Mouse (Mus musculus): ENCODE results near the gene Ephb2. TPM values are rescaled to one million over a fixed set of nuclear protein-coding genes. Genes with fewer than 3 reads are reported as not detected.

Ephb2 gene
- polyA plus RNA-seq, 1 experiment from 2014 or later = 0.36 TPM

- WGBS (ENCODE audit: insufficient replicate concordance) = 63% methylated on average over 9 of the region's 9 CpGs
- ATAC-seq (ENCODE audit: low read depth) (no peak), DNase-seq (no peak)
- H3K4me1 ChIP-seq (replicated peaks) = no peaks in the 10 kb centered on the region
- H3K9ac ChIP-seq = no peak overlapping the region
- H3K27ac ChIP-seq = no peak overlapping the region
- no peak overlapping the region for H3K4me3 ChIP-seq (replicated peaks)
- no peaks in the 10 kb centered on the region for H3K36me3 ChIP-seq
- no peak overlapping the region for H3K4me2 ChIP-seq
- H3K9me3 ChIP-seq (replicated peaks) = no peaks in the 10 kb centered on the region; the same call in 1 of the 2 replicates
- no peaks in the 10 kb centered on the region for H3K27me3 ChIP-seq
Measured at GRCm38 (mm10) chr4:136665068-136665467, 170.7 kb downstream of the Ephb2 start.

GRCm38 (mm10) chr4:136657914-136658313 lies 177.9 kb downstream of the Ephb2 start:
- Histone ChIP-seq H3K27ac (no peak overlapping the region), H3K27me3 (no peaks in the 10 kb centered on the region), H3K4me1 (replicated peaks) (peaks cover 20% of the 10 kb centered on the region), H3K9me3 (replicated peaks) (no peaks in the 10 kb centered on the region), H3K4me3 (replicated peaks) (no peak overlapping the region), H3K9ac (no peak overlapping the region), H3K4me2 (no peak overlapping the region), H3K36me3 (no peaks in the 10 kb centered on the region)
- ATAC-seq (ENCODE audit: low read depth) = no peak
- WGBS (ENCODE audit: insufficient replicate concordance) = 14% methylated on average over 3 of the region's 3 CpGs
- no peak for DNase-seq

GRCm38 (mm10) chr4:136653692-136654234 lies 182.0 kb downstream of the Ephb2 start:
- no peaks in the 10 kb centered on the region for H3K27me3 ChIP-seq
- DNase-seq (no peak), ATAC-seq (ENCODE audit: low read depth) (no peak)
- H3K9ac ChIP-seq = no peak overlapping the region
- no peaks in the 10 kb centered on the region for H3K36me3 ChIP-seq
- 23% methylated on average over 10 of the region's 10 CpGs for WGBS (ENCODE audit: insufficient replicate concordance)
- no peaks in the 10 kb centered on the region for H3K9me3 ChIP-seq (replicated peaks)
- H3K27ac ChIP-seq = no peak overlapping the region
- peaks cover 37% of the 10 kb centered on the region for H3K4me1 ChIP-seq (replicated peaks)
- H3K4me3 ChIP-seq (replicated peaks) = no peak overlapping the region
- H3K4me2 ChIP-seq = no peak overlapping the region

GRCm38 (mm10) chr4:136653019-136653418 lies 182.8 kb downstream of the Ephb2 start:
- Histone ChIP-seq H3K4me1 (replicated peaks) (peaks cover 37% of the 10 kb centered on the region), H3K27me3 (no peaks in the 10 kb centered on the region), H3K4me3 (replicated peaks) (no peak overlapping the region), H3K9me3 (replicated peaks) (no peaks in the 10 kb centered on the region), H3K36me3 (no peaks in the 10 kb centered on the region), H3K27ac (peak overlapping the region; percentile 27; the same call in 1 of the 2 replicates), H3K4me2 (peak overlapping the region; percentile 28; the same call in 1 of the 2 replicates), H3K9ac (no peak overlapping the region)
- ATAC-seq (ENCODE audit: low read depth) (peak; percentile 43; the same call in 1 of the 2 replicates), DNase-seq (no peak)
- WGBS (ENCODE audit: insufficient replicate concordance) = 9% methylated on average over 6 of the region's 6 CpGs

- H3K36me3 ChIP-seq = no peaks in the 10 kb centered on the region
- H3K9me3 ChIP-seq (replicated peaks) = no peaks in the 10 kb centered on the region
- no peak overlapping the region for H3K4me3 ChIP-seq (replicated peaks)
- H3K4me1 ChIP-seq (replicated peaks) = peaks cover 34% of the 10 kb centered on the region
- peak overlapping the region; percentile 27; the same call in 1 of the 2 replicates for H3K27ac ChIP-seq
- ATAC-seq (ENCODE audit: low read depth) = no peak
- no peak overlapping the region for H3K4me2 ChIP-seq
- H3K9ac ChIP-seq = no peak overlapping the region
- DNase-seq = no peak
- H3K27me3 ChIP-seq = no peaks in the 10 kb centered on the region
- WGBS (ENCODE audit: insufficient replicate concordance) = 22% methylated on average over 11 of the region's 11 CpGs
Measured at GRCm38 (mm10) chr4:136652528-136652910, 183.3 kb downstream of the Ephb2 start.

- WGBS (ENCODE audit: insufficient replicate concordance) = 61% methylated on average over 13 of the region's 13 CpGs
- H3K4me3 ChIP-seq (replicated peaks) = no peak overlapping the region
- no peaks in the 10 kb centered on the region for H3K9me3 ChIP-seq (replicated peaks)
- DNase-seq (no peak), ATAC-seq (ENCODE audit: low read depth) (no peak)
- H3K4me2 ChIP-seq = no peak overlapping the region
- peaks cover 29% of the 10 kb centered on the region for H3K4me1 ChIP-seq (replicated peaks)
- no peak overlapping the region; the same call in 1 of the 2 replicates for H3K27ac ChIP-seq
- no peaks in the 10 kb centered on the region for H3K27me3 ChIP-seq
- H3K9ac ChIP-seq = no peak overlapping the region
- H3K36me3 ChIP-seq = no peaks in the 10 kb centered on the region
Measured at GRCm38 (mm10) chr4:136651882-136652527, 183.8 kb downstream of the Ephb2 start.

- ATAC-seq (ENCODE audit: low read depth) (no peak), DNase-seq (peak; percentile 12)
- Histone ChIP-seq H3K9me3 (replicated peaks) (no peaks in the 10 kb centered on the region), H3K4me1 (replicated peaks) (peaks cover 29% of the 10 kb centered on the region), H3K4me2 (no peak overlapping the region), H3K36me3 (no peaks in the 10 kb centered on the region), H3K27me3 (no peaks in the 10 kb centered on the region), H3K9ac (no peak overlapping the region), H3K27ac (no peak overlapping the region), H3K4me3 (replicated peaks) (no peak overlapping the region)
- 51% methylated on average over 3 of the region's 3 CpGs for WGBS (ENCODE audit: insufficient replicate concordance)
Measured at GRCm38 (mm10) chr4:136651357-136651811, 184.4 kb downstream of the Ephb2 start.

- no peak for ATAC-seq (ENCODE audit: low read depth)
- Histone ChIP-seq H3K9ac (no peak overlapping the region), H3K27ac (no peak overlapping the region), H3K4me1 (replicated peaks) (peaks cover 29% of the 10 kb centered on the region), H3K27me3 (no peaks in the 10 kb centered on the region), H3K4me2 (no peak overlapping the region), H3K4me3 (replicated peaks) (no peak overlapping the region), H3K36me3 (no peaks in the 10 kb centered on the region), H3K9me3 (replicated peaks) (no peaks in the 10 kb centered on the region)
- no peak for DNase-seq
- WGBS (ENCODE audit: insufficient replicate concordance) = 78% methylated on average over 8 of the region's 8 CpGs
Measured at GRCm38 (mm10) chr4:136650261-136650660, 185.5 kb downstream of the Ephb2 start.

- H3K4me2 ChIP-seq = peak overlapping the region; percentile 33
- no peak for DNase-seq
Measured at GRCm38 (mm10) chr4:136649480-136650196, 186.2 kb downstream of the Ephb2 start.

GRCm38 (mm10) chr4:136648922-136649479 lies 186.8 kb downstream of the Ephb2 start:
- Histone ChIP-seq H3K36me3 (no peaks in the 10 kb centered on the region), H3K27ac (no peak overlapping the region), H3K4me1 (replicated peaks) (peaks cover 28% of the 10 kb centered on the region), H3K9me3 (replicated peaks) (no peaks in the 10 kb centered on the region), H3K27me3 (no peaks in the 10 kb centered on the region), H3K4me2 (peak overlapping the region; percentile 33), H3K4me3 (replicated peaks) (no peak overlapping the region), H3K9ac (no peak overlapping the region)
- DNase-seq (peak; percentile 46), ATAC-seq (ENCODE audit: low read depth) (no peak)
- WGBS (ENCODE audit: insufficient replicate concordance) = 17% methylated on average over 11 of the region's 11 CpGs

More at GRCm38 (mm10) chr4:136649480-136650196, 186.2 kb downstream of the Ephb2 start:
- ATAC-seq (ENCODE audit: low read depth) = no peak
- Histone ChIP-seq H3K9ac (no peak overlapping the region), H3K9me3 (replicated peaks) (no peaks in the 10 kb centered on the region), H3K4me1 (replicated peaks) (peaks cover 29% of the 10 kb centered on the region), H3K27ac (no peak overlapping the region), H3K36me3 (no peaks in the 10 kb centered on the region), H3K4me3 (replicated peaks) (no peak overlapping the region), H3K27me3 (no peaks in the 10 kb centered on the region)
- 28% methylated on average over 13 of the region's 13 CpGs for WGBS (ENCODE audit: insufficient replicate concordance)

GRCm38 (mm10) chr4:136638890-136639289 lies 196.9 kb downstream of the Ephb2 start:
- Histone ChIP-seq H3K4me3 (replicated peaks) (no peak overlapping the region), H3K4me2 (no peak overlapping the region), H3K27ac (no peak overlapping the region), H3K27me3 (peaks cover 33% of the 10 kb centered on the region), H3K9me3 (replicated peaks) (no peaks in the 10 kb centered on the region), H3K4me1 (replicated peaks) (peaks cover 9% of the 10 kb centered on the region), H3K9ac (no peak overlapping the region), H3K36me3 (no peaks in the 10 kb centered on the region)
- DNase-seq = no peak
- no peak for ATAC-seq (ENCODE audit: low read depth)
- WGBS (ENCODE audit: insufficient replicate concordance) = 9% methylated on average over 10 of the region's 10 CpGs
